Mouse (Mus musculus): ENCODE measurements at regions not wholly inside any gene's neighbourhood (a gene's known extent, or its start where the extent isn't known, plus 50 kb on each side); places are given as distances from the start of the nearest gene placed in this dataset.

- ATAC-seq (ENCODE audit: poor library complexity, severe bottlenecking) = no peak
These were observed 402.9 kb upstream of the Kif18a start for GRCm38 (mm10) chr2:108877676-108878075.

GRCm38 (mm10) chr2:108904121-108904733 is 376.3 kb upstream of the Kif18a start:
- no peak for ATAC-seq (ENCODE audit: poor library complexity, severe bottlenecking)

DNA sequence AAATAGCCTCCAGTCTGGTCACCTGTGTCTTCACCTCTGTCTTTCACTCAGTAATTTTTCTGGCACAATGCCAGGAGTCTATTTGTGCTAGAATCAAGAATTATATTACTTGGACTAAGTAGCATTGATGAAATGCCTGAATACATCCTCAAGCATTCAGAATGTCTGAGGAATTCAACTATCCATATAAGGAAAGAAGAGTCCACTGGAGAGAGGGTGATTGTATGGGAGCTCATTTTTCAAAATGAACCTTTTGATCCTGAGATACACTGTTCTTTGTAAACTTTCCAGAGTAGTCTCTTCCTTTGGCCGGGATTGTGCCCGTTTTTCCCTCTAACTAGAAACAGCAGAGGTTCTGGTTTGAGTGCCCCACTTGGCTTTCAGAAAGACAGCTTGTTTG is 367.0 kb upstream of the Kif18a start:
- ATAC-seq (ENCODE audit: poor library complexity, severe bottlenecking) = no peak

GRCm38 (mm10) chr2:108913967-108914366 is 366.6 kb upstream of the Kif18a start:
- ATAC-seq (ENCODE audit: poor library complexity, severe bottlenecking) = no peak

DNA sequence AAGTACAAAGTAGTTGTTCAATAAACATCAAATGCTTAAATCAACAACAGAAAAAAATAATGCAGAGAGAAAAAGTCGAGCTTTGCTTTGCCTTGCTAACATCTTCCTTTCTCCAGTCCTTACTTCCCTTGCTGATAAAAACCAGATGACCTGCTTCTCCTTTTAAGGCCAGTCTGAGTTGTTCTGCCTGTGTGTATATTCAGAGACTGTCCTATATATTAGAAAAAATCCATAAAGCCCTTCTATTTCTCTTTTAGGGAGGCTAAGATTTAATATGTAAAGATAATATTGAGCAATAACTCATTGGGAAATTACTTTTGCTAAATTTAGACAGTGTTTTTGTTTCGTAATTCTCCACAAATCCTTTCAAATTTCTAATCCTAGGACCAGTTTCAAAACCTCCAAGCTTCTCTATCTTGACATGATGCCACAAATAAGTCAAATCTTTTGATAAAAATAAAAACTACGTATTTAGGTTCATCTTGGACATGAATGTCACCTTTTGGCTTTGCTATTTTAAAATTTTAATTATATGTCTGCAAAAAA is 361.0 kb upstream of the Kif18a start:
- no peak for ATAC-seq (ENCODE audit: poor library complexity, severe bottlenecking)

GRCm38 (mm10) chr2:108920111-108920510 is 360.4 kb upstream of the Kif18a start:
- ATAC-seq (ENCODE audit: poor library complexity, severe bottlenecking) = no peak

DNA sequence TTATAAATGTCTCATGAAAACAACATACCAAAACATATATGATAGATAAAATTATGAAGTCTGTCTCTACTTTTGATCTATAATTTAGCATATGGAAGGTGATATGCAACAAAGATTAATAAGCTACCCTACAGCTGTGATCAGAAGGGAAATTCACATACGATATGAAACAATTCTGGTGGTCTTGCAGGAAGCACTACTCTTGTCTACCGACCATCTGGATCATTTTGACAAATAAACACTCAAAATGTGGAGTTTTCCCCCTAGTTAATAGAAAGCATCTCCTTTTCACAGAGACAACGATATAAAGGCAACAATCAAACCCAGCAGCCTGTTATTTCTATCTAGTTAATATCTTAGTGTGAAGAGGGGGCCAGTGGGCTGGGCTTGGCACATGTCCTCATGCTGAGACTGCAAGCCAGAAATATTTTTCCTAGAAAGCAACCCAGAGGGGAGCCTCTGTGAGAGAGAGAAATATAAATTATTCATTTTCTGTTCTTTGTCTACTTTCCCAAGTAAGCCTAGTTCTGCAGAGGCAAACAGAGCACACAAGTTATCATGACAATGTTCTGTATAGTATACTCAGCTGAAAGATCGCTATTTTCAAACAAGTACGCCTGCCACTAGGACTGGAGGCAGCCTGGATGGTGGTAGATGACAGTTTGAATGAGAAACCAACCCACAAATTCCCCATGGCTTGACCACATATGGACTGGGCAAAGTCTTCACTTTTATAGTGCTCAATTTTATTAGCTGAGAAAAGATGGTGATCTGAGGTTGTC is 344.4 kb upstream of the Kif18a start:
- ATAC-seq (ENCODE audit: poor library complexity, severe bottlenecking) = no peak

DNA sequence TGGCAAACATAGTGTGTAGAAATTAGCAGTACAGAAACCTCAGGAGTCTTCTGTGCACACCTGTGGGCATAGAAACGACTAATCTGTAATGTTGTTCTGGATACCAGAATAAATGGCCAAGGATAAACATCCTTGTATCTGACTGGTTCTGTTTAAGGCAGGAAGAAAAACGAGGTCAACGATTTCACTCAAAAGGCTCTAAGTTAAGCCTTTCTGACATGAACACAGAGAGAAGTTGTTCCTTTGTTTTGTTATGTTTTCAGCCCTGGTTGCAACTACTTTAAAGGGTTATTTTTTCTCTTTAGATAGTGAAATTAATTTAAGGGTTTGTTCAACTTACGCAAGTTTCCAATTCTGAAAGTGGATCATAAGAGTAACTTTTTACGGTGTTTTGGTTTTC is 299.6 kb upstream of the Kif18a start:
- no peak for ATAC-seq (ENCODE audit: poor library complexity, severe bottlenecking)

DNA sequence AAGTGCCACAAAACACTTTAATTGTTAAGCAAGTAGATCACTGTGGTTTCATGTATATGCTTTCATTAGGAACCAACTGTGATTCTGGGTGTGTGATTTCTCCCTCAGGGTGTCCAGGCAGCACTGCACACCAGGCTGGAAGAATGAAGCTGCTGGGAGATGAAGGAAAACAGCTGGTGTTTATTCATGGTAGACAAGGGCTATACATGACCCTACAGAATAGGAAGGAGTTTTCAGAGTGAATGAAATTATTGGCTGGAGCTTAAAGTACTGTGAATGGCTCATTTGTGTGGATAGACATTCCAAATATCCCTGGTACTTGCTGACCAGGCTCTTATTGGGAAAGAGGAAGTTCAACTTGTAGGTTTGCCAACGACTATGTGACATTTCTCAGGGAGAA is 264.3 kb upstream of the Kif18a start:
- no peak for ATAC-seq (ENCODE audit: poor library complexity, severe bottlenecking)

GRCm38 (mm10) chr2:109017018-109017707 is 263.4 kb upstream of the Kif18a start:
- ATAC-seq (ENCODE audit: poor library complexity, severe bottlenecking) = no peak

DNA sequence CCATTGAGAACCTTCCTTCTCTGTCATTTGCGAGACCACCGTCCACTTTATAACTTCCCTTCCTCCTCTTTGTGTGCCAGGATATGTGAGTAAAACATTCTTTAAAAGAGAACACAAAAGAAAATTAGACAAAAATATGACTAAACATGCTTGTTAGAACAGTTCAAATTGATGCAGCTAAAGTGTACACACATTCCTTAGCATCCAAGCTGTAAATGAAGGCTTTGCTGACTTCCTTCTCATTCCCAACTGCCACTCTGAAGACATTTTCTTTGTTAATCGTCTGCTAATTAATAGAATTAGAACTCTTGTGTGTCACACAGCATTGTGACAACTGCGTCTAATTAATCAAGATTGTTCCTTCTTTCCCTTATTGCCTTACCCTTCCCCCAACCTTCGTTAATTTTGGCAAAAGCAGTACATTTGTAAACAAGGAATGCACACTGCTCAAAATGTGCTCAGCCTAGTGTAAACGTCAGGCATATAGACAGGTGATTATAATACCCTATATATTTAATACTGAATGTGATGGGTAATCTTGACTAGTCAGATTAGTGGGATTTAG is 242.3 kb upstream of the Kif18a start:
- no peak for ATAC-seq (ENCODE audit: poor library complexity, severe bottlenecking)

Data from megakaryocyte, adult 5-6 weeks (primary cell).